Mouse (Mus musculus) G1E (cell line): ENCODE measurements around the gene Abca6.

Experiments
- CTCF ChIP-seq: IDR thresholded peaks from 2 replicates; pipeline ENCODE4 v1.5.1; 2012; ENCODE audit warnings: low read depth, low read length, inconsistent platforms, mixed read lengths
- GATA1 ChIP-seq: IDR thresholded peaks from 2 replicates; pipeline ENCODE4 v1.6.1; 2012; ENCODE audit warnings: borderline replicate concordance, low read length, inconsistent platforms, mixed read lengths
- POLR2AphosphoS5 ChIP-seq: IDR thresholded peaks from 2 replicates; pipeline ENCODE4 v1.6.1; 2012; ENCODE audit warnings: low read depth, low read length, inconsistent platforms; ENCODE audit not compliant: insufficient replicate concordance
- TAL1 ChIP-seq: conservative IDR thresholded peaks from 2 replicates; pipeline ENCODE4 v1.6.1; 2012; ENCODE audit warnings: low read depth, low read length, inconsistent platforms, mixed read lengths

DNA sequence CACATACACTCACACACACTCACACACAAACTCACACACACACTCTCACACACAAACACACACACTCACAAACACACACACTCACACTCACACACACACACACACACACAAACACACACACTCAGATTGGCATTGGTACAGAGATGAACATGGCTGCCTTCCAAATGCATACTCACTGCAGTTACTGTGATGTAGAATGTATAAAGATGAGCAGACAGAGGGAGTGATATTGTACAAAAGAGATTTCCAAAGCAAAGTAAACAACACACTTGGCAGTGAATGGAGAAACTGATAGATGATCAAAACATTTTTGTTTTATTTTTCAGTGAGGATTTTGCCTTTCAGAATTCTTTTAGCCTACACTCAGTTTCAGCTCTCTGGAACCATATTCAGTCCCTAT lies 34.5 kb downstream of the Abca6 start:
- TF ChIP-seq CTCF (no peak), GATA1 (no peak), POLR2AphosphoS5 (no peak), TAL1 (no peak)
